Mouse (Mus musculus): ENCODE data around the gene Aftph.
A peak's percentile ranks its signal among the peaks of the same experiment; 100 is the strongest.

The Aftph gene

DNA sequence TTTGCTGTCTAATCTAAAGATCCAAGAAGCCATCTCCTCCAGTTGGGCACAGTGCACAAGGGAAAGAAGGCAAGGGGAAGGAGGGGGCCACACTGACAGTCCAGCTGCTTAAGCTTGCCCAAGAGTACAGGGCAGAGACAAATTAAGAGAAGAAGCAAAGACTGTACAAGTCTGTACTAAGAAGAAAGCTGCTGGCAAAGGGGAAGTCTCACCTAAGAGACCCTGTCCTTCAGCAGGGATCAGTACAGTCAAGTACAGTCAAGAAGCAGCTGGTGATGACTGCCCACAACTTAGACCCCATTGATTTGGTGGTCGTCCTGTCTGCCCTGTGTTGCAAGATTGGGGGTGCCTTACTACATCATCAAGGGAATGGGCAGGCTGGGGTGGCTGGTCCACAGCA lies 12.0 kb downstream of the Aftph start:
- no peak for DNase-seq (ENCODE audit: inconsistent age in 2 of 2, low spot score in 1 of 2)

DNA sequence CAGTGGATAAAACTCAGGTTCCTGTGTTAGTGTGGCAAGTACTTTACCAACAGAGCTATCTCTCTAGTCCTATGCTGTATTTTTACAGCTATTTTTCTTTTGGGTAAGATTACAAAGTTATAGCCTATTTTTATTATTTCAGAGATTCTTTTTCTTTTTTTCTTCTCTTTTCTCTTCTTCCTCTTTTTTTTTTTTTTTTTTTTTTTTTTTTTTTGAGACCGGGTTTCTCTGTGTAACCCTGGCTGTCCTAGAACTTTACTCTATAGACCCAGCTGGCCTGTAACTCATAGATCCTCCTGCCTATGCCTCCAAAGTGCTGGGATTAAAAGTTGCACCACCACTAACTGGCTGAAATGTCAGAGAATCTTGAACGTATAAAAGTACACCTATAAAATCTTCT lies 13.3 kb downstream of the Aftph start:
- DNase-seq (ENCODE audit: inconsistent age in 2 of 2, low spot score in 1 of 2), result no peak

DNA sequence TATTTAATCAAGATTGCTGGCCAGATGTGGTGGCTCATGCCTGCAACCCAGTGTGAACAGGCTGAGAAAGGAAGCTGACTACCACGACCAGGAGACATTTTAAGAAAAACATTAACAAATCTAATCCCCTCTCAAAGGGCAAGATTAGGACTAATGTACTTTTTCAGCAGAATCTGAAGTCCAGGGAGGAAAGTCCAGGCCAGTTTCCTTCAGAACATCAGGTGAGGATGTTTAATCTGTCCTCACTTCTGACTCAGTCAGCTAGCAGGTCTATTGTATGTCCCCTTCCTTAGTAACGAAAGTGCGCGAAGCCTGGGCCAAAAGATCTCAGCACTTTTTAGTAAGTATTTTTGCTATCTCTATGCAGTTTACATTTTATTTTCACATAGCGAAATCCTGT lies 17.8 kb downstream of the Aftph start:
- no peak for DNase-seq (ENCODE audit: inconsistent age in 2 of 2, low spot score in 1 of 2)

DNA sequence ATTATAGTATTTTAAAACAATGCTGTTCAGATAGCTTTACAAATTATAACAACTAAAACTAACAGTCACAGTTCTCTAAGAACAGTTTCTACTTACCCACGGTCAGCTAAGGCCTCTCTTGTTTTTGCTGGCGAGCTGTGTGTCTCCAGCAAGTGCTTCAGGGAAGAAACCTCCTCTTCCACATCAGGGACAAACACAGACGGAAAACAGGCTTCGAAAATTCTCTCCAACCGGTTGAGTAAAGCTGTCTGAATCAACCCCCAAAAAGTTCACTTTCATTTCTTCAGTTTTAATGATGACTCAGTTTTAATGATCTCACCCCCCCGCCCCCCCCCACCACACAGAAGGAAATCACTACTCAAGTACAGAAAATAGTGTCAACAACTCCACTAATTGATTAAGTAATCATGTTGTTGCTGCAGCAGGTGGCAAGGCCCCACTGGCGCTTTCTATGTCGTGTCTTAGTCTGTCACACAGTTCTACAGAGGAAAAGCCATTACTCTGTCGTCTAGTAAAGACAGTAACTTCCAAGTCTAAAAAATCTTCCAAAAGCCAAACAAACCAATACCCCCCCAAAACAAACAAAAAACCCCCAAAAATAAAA lies 29.2 kb downstream of the Aftph start:
- DNase-seq (ENCODE audit: inconsistent age in 2 of 2, low spot score in 1 of 2), result peak in 1 of 2 experiments; percentile 55

DNA sequence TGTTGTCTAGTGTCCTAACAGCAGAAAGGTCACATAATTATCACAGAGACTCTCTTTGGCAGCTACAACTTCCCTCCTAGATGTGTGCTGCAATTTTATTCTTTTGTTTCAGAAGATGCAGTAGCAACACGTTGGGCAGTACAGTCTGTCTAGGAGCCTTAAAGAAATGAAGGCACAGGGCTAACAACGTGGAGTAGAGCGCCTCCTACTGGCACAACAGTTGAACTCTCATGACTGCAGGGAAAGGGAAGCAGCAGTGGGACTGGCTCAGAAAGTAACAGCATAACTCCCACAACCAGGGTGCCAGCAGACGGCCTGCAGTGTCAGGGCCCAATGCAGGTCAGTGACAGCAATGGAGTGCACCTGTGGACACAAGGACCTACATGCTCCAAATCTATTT lies 50.4 kb downstream of the Aftph start:
- peak; percentile 49 to 83 for DNase-seq (ENCODE audit: inconsistent age in 2 of 2, low spot score in 1 of 2)

DNA sequence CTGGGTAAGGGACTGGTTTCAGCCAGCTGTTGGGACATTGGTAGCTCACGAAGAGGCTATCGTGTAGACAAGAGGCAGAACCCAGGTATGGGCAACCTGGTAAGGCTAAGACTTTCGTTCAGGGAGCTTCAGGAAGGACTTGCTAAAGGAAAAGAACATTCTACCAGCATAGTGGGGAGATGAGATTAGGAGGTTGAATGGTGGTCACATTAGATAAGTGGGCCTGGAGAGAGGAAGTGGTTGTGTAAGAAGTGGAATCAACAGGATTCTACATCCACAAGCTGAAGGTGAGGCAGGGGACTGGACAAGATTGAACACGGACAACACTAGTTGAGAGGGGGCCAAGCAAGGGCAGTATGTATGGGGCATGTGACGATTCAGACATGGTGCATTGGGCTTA lies 59.7 kb downstream of the Aftph start:
- no peak for DNase-seq (ENCODE audit: inconsistent age in 2 of 2, low spot score in 1 of 2)

DNA sequence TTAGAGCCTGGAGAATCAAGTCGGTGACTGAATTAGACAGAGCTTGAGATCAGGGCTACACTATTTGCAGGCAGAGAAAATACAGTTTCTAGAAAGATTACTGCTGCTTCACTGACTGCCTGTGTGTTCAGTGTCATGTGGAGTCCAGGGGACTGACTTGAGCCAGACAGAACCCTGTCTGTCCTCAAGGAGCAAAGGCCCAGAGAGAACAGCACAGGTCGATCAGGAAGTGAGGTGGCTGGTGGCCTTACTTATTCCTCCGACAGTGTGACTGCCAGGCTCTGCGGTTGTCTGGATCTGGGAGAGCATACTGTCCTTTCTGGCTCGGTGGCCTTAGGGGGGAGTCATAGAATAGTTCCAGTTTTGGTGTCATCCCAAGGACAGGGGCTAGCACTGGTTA lies 60.6 kb downstream of the Aftph start:
- DNase-seq (ENCODE audit: inconsistent age in 2 of 2, low spot score in 1 of 2), result no peak

DNA sequence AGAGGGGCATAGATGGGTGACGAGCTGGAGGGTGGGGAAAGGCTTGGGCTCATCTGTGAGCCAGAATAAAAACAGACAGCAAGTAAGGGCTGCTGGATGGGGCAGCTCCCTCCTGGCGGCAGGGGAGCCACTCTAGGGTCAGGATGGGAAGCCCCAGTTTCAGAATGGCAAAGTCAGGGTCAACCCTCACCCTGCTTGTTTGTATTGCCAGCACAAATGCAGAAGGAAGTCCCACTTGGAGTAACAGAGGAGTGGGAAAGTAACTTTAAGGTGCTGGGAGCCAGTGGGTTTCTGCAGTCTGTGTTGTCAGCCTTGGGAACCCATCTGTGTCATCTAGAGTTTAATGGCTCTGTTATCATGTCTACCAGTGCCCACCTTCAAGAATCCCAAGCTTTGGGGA lies 62.0 kb downstream of the Aftph start:
- no peak for DNase-seq (ENCODE audit: inconsistent age in 2 of 2, low spot score in 1 of 2)

DNA sequence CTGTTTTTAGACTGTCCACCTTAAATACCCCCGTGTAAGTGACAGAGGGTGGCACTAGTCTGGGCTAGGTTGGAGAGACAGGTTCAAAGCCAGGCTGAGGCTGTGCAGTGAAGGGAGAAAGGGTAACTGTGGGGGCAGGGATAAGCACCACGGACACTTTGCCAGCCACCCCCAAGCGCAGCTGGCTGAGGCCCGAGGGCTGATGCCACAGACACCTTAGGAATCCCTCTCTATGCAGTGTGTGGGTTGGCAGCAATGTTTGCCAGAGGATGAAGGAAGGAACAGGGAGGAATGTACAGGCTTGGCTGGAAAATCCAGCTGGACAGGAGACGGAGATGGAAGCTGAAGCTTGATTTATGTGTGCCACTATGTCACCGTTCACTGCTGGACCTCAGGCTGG lies 68.9 kb downstream of the Aftph start:
- no peak for DNase-seq (ENCODE audit: inconsistent age in 2 of 2, low spot score in 1 of 2)

DNA sequence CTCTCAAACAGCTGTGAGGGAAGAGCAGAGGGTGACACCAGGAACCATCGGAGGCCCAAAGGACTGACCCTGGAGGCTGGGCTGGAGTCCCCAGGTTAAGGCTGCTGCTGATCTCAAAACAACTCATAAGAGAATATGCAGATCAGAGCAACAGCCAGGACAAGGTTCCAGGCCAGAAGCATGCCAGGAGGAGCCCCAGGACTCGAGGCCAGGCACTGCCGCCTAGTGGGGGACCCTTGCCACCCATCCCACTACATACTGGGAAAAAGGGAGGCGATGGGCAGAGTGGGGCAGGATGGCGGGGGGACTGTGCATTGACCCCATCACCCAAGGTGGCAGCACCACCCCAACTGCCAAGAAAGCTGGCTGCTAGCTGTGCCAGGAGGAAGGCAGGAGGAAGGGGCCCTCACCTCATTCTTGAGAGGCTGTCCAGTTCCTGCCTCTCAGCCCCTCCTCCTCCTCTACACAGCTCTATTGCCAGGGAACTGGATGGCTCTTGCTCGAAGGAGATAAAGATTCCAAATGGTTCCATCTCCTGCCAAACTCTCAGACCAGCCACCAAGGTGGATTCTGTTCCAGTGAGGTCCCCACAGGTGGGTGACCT lies 69.5 kb downstream of the Aftph start:
- no peak for DNase-seq (ENCODE audit: inconsistent age in 2 of 2, low spot score in 1 of 2)

DNA sequence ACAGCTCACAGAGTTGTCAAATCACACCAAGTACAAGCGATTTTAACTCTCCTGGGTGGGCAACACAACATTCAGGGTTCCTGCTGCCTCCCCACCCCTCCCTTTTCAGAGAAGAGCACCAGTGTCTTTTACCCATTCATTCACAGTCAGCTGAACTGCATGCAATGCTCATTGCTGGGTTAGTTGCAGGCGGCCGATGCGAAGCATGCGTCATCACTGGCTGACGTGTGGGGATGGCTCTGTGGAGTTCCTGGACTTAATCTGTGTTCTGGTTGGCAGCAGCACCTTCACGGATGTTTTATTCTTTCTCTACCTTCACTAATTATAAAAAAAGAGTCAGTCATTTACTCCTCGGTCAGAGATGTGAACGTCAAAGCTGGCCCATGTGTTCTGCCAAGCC lies 76.5 kb downstream of the Aftph start:
- no peak for DNase-seq (ENCODE audit: inconsistent age in 2 of 2, low spot score in 1 of 2)

DNA sequence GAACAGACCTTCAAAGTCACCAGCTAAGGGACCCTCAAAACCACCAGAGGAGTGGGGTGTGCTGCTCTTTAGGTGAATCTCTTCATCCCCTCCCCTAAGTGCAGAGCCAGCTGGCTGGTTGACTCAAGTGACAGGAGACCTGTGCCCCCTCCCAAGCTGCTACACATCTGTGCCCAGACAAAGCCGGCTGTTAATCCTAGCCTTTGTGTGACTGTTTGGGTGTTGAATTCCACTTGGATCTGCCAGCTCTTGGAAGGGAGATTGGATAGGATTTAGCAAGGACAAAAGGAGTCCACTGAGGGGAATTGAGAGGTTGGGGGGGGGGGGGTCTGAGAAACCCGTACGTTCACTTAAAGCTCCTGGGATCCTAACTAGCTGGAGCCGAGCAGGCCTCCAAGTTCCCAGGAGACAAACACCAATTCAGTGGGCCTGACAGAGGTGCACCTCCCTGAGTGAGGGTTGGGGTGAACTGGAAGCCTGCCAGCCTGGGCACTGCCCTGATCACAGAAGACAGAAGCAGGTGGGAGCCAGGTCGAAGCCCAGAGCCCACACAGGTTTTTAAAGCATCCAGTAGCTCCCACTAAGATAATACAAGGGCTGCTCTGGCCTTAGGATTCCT lies 77.7 kb downstream of the Aftph start:
- no peak for DNase-seq (ENCODE audit: inconsistent age in 2 of 2, low spot score in 1 of 2)

DNA sequence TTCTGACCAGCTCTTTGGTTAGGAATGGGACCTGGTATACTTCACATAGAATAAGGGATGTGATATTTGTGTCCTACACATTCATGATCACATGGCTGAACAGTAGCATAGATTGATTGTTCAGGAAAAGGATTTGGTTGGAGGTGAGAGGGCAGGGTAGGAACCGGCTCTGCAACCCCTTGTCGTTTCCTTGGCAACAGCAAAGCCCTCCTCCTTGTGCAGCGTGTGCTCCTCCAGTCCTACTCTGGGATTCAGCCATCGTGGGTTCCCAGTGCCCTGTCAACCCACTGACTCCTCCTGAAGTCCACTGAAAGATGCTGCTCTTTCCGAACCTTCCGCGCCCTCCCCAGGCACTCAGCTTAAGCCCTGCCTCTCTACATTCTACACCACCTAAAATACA lies 78.6 kb downstream of the Aftph start:
- no peak for DNase-seq (ENCODE audit: inconsistent age in 2 of 2, low spot score in 1 of 2)

DNA sequence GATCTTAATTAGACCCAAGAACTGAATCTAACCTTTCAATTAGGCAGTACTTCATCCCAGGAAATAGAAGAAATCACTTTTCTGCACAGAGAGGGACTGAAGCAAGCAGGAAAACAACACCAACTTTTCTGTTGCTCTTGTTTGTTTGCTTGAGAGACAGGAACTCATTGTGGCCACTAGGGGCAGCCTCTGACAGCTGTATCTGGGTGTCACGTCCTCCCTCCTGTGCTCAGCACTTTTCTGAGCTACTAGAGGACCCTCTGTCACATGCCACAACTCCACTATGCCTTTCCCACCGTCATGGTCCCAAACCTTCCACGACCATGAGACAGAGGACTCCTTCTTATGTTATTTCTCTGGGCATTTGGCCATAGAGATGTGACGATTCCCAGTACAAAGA lies 79.7 kb downstream of the Aftph start:
- peak; percentile 33 to 72 for DNase-seq (ENCODE audit: inconsistent age in 2 of 2, low spot score in 1 of 2)

DNA sequence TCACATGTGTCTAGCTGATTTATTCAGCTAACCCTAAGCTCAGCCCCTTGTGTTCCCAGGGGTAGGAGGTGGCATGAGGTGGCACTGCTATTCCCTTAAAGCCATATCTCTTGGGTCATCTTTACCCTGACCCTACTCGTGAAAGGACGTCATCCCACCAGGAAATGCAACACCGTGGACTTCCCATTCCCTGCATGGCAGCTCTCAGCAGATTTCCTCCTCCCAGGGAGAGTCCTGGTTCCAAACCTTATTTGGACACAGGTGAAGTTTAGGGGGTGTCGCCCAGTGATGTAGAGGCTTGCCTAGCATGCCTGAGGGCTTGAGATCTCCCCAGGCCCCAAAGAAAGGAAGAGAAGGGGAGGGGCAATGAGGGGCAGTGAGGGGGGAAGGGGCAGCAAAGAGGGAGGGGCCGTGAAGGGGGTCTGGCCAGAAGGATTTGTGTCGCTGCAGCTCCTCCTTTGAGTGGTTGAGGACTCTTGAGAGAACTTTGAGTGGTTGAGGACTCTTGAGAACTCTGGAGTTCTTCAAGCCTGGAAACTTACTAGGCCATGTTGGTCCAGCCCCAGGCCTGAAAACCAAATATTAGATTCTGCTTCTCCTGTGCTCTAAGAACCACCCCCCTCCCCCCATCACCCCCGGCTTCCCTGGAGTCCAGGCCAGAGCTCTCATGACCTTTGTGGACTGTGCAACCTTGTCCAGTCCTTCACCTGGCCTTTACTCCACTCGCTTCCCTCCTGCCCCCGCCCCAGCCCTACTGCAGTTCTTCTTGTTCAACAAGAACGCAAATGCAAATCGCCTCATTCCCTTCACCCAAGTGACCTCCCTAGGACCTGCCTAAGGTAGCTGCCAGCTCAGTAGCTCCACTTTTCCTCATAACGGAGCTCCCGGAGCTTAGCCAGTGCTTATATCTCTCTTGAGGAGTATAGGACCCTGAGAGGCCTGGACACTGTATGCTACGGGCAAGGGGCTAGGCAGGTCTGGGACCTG lies 81.0 kb downstream of the Aftph start:
- no peak for DNase-seq (ENCODE audit: inconsistent age in 2 of 2, low spot score in 1 of 2)

DNA sequence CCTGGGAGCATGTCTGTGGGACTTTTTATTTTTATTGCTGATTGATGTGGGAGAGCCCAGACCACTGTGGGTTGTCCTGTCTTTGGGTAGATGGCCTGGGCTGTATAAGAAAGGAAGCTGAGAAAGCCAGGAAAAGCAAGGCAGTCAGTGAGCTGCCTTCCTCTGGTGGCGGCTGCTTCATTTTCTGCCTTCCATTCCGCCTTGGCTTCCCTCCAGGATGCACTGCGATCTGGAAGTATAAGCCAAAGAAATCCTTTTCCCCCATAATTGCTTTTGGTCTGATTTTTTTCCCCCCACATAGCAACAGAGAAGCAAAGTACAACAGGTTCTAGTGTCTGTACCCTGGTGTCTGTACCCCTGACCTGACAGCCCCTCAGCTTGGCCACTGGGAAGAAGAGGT lies 82.3 kb downstream of the Aftph start:
- DNase-seq (ENCODE audit: inconsistent age in 2 of 2, low spot score in 1 of 2), result no peak

DNA sequence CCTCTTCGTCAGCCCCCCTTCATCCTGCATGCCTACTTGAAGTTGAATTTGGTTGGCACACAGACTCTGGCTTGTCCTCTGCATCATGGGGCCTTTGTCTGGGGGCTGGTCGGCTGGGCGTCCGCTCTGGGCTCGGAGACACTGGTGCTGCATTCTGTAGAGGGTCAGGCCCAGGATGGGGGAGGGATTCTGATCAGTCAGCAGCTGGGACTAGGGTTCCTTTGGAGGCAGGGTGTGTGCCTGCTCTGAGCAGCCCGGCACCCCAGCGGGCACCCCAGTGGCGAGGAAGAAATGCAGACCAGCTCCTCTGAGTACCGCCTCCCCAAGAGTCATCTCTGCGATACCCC lies 84.7 kb downstream of the Aftph start:
- DNase-seq (ENCODE audit: inconsistent age in 2 of 2, low spot score in 1 of 2), result no peak

DNA sequence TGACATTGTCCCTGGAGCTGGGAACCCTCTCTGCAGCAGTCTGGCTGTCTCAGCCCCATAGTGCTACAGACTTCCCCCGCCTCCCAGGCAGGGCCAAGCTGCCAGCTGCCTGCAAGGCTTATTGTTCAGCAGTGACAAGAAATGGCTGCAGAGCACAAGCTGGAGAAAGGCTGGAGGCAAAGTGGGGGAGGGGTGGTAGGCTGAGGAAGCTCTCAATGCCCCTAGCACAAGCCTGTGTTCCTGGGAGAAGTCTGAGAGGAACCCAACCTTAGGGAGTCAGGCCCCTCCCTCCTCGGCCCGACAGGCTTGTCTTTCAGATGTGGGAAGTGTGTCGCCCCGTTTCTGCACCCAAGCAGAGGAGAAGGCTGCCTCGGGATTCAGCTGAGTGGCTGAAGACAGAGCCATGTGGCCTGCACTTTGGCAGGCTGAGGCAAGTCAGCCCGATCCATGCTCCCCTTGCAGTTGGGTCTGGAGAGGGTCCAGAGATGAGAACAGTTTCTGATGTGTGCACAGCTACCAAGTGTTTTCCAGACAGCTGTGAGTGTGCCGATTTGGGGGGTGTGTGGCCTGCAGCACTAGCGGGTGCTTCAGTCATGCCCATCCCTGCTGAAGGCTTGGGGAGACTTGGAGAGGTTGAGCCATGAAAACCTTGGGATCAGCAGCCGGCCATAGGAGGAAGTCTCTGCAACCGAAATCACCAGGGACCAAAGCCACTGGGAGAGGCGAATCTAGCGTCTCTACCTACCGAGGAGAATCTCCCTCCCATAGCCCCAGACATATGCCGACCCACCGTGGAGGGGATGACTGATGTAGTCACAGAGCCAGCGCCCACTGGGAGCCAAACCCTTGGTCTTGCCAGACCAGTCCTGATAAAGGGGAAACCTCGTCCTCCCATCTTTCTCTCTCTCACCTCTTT lies 85.3 kb downstream of the Aftph start:
- no peak for DNase-seq (ENCODE audit: inconsistent age in 2 of 2, low spot score in 1 of 2)

DNA sequence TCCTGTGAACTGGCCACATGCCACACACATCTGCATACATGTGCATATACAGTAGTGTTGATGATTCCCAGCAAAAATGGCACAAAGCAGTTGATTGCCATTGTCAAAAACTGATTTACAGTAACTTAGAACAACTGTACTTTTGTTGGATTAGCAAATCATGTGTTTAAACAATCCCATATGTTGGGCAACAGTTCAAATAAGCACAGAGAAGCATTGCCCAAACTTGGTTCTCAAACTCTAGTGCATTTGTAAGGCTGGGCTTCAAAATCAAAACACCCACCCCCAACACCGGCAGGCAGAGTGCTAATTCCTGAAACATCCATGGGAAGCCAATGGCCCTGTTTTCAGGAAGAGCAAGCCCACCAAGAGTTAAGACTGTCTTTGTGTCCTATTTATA lies 90.2 kb downstream of the Aftph start:
- no peak for DNase-seq (ENCODE audit: inconsistent age in 2 of 2, low spot score in 1 of 2)

DNA sequence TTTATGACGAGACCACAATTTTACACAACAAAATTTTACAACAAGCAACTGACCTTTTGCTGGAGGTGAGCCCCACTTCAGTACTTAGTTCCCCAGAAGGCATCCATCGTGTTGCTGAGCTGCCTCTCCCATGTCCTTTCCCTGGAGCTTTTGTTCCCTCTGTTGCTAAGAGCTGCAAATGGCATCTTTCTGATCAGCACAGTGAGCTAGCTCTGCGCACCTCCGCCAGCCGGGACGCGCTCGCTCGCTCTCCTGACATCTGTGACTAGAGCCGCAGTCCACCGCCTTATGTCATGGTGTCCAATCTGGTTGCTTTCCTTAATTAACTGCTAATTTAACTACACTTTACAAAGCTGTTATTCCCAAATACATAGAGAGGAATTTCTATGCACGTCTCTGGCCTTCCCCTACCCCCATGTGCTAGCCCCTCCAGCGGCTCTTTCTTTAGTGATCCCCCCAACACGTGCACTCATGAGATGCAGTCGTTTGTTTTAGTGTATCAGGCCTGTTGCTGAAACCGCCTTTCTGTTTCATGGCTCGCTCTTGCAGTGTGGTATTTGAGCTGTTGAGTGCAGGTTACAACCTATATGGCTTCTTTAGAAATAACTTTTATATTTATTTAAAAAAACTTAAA lies 91.3 kb downstream of the Aftph start:
- no peak for DNase-seq (ENCODE audit: inconsistent age in 2 of 2, low spot score in 1 of 2)

All from adrenal gland, adult (tissue).